Mouse (Mus musculus) stomach, postnatal 0 days (tissue): ENCODE data around the gene Tpr.

Source experiments
- CTCF ChIP-seq: IDR thresholded peaks from 2 replicates; pipeline ENCODE4 v1.5.1; 2016; ENCODE audit warnings: antibody characterized with exemption, low read depth, mild to moderate bottlenecking, moderate library complexity
- EP300 ChIP-seq: optimal IDR thresholded peaks from 2 replicates; pipeline ENCODE3; 2016; ENCODE audit warnings: antibody characterized with exemption

- TF ChIP-seq EP300 (no peak), CTCF (no peak)
Observed at GRCm38 (mm10) chr1:150466132-150466531, 73.5 kb downstream of the Tpr start, which contains the start of gene Prg4.
